Mouse (Mus musculus): ENCODE data around the gene Dicer1. TPM values are rescaled to one million over a fixed set of nuclear protein-coding genes. Genes with fewer than 3 reads are reported as not detected.
A peak's percentile ranks its signal among the peaks of the same experiment; 100 is the strongest.

Dicer1 gene
- total and polyA plus RNA-seq, 3 experiments = 14.6 to 25.9 TPM; not detected in 1

DNA sequence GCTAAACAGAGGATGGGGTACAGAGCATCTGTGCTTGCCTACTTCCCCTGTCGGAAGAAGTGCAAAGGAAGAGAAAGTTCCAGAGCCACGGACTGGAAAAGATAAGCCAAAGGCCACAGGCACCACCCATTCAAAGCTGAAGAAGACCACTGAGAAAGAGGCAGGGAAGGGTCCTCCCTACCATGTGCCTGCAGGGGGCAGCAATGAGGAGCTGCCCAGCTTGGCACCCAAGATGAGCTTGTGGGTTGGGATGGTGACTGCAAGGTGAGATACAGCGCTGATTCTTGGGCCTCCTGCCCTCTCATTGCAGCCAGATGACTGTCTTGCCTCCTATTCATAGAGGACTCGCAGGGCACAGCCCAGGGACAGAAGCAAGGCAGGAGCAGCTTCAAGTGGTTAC, 15.4 kb upstream of the Dicer1 start:
- Histone ChIP-seq H3K9ac (ENCODE audit: control insufficient read depth, low read depth, low read length, poor library complexity, severe bottlenecking) (no peak overlapping the region), H3K27ac (ENCODE audit: control insufficient read depth, low read depth, low read length) (no peak overlapping the region), H3K79me2 (ENCODE audit: control insufficient read depth, insufficient read depth, low read length, poor library complexity) (no peaks in the 10 kb centered on the region), H3K4me3 (ENCODE audit: control insufficient read depth in 1 of 2, insufficient read depth in 1 of 2, low read depth in 2 of 2, low read length in 2 of 2) (no peak overlapping the region), H3K9me3 (replicated peaks; ENCODE audit: insufficient read depth, low read length) (no peaks in the 10 kb centered on the region), H3K4me1 (ENCODE audit: control insufficient read depth in 1 of 2, insufficient read depth in 2 of 2, low read length in 2 of 2) (no peaks in the 10 kb centered on the region), H3K27me3 (ENCODE audit: control insufficient read depth in 1 of 2, insufficient read depth in 2 of 2, low read length in 2 of 2) (no peaks in the 10 kb centered on the region), H3K36me3 (ENCODE audit: control insufficient read depth in 1 of 2, insufficient read depth in 2 of 2, low read length in 2 of 2) (no peaks in the 10 kb centered on the region)
- DNase-seq (ENCODE audit: low read depth, low spot score) = no peak
- TF ChIP-seq RCOR1 (IDR thresholded peaks at IDR 0.05; ENCODE audit: low read depth, low read length) = no peak
- TF ChIP-seq JUND (IDR thresholded peaks at IDR 0.05; ENCODE audit: low read depth, low read length) = no peak
- TF ChIP-seq NRF1 (IDR thresholded peaks at IDR 0.05; ENCODE audit: insufficient read depth, low read depth, low read length, poor library complexity, severe bottlenecking) = no peak
- no peak for TF ChIP-seq EP300 (IDR thresholded peaks at IDR 0.05; ENCODE audit: low read depth in 1 of 2, low read length in 2 of 2)
- TF ChIP-seq MEF2A (IDR thresholded peaks at IDR 0.05; ENCODE audit: extremely low read depth, insufficient replicate concordance, low read depth, low read length, poor library complexity, severe bottlenecking) = no peak
- no peak for TF ChIP-seq POLR2AphosphoS2 (IDR thresholded peaks at IDR 0.05; ENCODE audit: low read length)
- no peak for TF ChIP-seq HCFC1 (IDR thresholded peaks at IDR 0.05; ENCODE audit: low read depth, low read length)
- peak in 2 of 3 experiments; percentile 9 to 32; a peak in 4 of 6 replicates for TF ChIP-seq CTCF (IDR thresholded peaks at IDR 0.05 in 2 of 3, conservative IDR thresholded peaks at IDR 0.05 in 1 of 3; ENCODE audit: control insufficient read depth in 1 of 3, insufficient read depth in 1 of 3, low read depth in 2 of 3, low read length in 3 of 3, poor library complexity in 1 of 3, severe bottlenecking in 1 of 3)
- TF ChIP-seq NELFE (IDR thresholded peaks at IDR 0.05; ENCODE audit: low read depth, low read length) = no peak
- peak; percentile 19; the same call in 1 of the 2 replicates for TF ChIP-seq SMC3 (IDR thresholded peaks at IDR 0.05; ENCODE audit: low read depth, low read length)
- TF ChIP-seq CHD1 (IDR thresholded peaks at IDR 0.05; ENCODE audit: low read depth, low read length) = no peak
- no peak for TF ChIP-seq ELF1 (IDR thresholded peaks at IDR 0.05; ENCODE audit: low read depth, low read length)

DNA sequence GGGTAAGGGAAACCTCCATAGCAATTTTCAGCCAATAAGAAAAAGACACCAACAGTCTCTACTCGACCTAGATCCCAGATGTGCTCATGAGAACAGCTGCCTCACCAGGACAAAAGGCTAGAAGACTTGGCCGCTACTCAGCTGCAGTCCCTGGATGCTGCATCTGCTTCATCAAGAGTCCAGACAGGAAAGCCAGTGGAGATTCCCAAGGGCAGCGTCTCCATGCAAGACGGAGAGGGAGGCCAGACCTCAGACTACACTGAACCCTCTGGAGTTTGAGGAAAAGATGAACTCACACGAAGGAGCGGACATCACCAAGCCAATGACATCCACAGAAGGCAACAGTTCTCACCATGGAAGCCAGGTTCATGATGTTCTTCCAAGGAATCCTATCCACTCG, 14.0 kb upstream of the Dicer1 start:
- Histone ChIP-seq H3K9ac (ENCODE audit: control insufficient read depth, low read depth, low read length, poor library complexity, severe bottlenecking) (no peak overlapping the region), H3K27me3 (ENCODE audit: control insufficient read depth in 1 of 2, insufficient read depth in 2 of 2, low read length in 2 of 2) (no peaks in the 10 kb centered on the region), H3K27ac (ENCODE audit: control insufficient read depth, low read depth, low read length) (no peak overlapping the region), H3K36me3 (ENCODE audit: control insufficient read depth in 1 of 2, insufficient read depth in 2 of 2, low read length in 2 of 2) (no peaks in the 10 kb centered on the region), H3K4me3 (ENCODE audit: control insufficient read depth in 1 of 2, insufficient read depth in 1 of 2, low read depth in 2 of 2, low read length in 2 of 2) (no peak overlapping the region), H3K9me3 (replicated peaks; ENCODE audit: insufficient read depth, low read length) (no peaks in the 10 kb centered on the region), H3K4me1 (ENCODE audit: control insufficient read depth in 1 of 2, insufficient read depth in 2 of 2, low read length in 2 of 2) (no peaks in the 10 kb centered on the region), H3K79me2 (ENCODE audit: control insufficient read depth, insufficient read depth, low read length, poor library complexity) (no peaks in the 10 kb centered on the region)
- TF ChIP-seq E2F4 (IDR thresholded peaks at IDR 0.05; ENCODE audit: borderline replicate concordance, low read depth, low read length) (no peak), MAX (IDR thresholded peaks at IDR 0.05; ENCODE audit: low read length) (no peak), KAT2A (conservative IDR thresholded peaks at IDR 0.05; ENCODE audit: low read depth, low read length) (no peak), MYB (IDR thresholded peaks at IDR 0.05; ENCODE audit: low read depth, low read length) (no peak), CTCF (IDR thresholded peaks at IDR 0.05 in 2 of 3, conservative IDR thresholded peaks at IDR 0.05 in 1 of 3; ENCODE audit: control insufficient read depth in 1 of 3, insufficient read depth in 1 of 3, low read depth in 2 of 3, low read length in 3 of 3, poor library complexity in 1 of 3, severe bottlenecking in 1 of 3) (no peak), ZMIZ1 (IDR thresholded peaks at IDR 0.05; ENCODE audit: low read depth, low read length) (no peak), ZNF384 (IDR thresholded peaks at IDR 0.05; ENCODE audit: low read depth, low read length) (no peak), TCF12 (IDR thresholded peaks at IDR 0.05; ENCODE audit: low read depth, low read length) (no peak), ETS1 (IDR thresholded peaks at IDR 0.05; ENCODE audit: low read depth, low read length) (no peak), JUND (IDR thresholded peaks at IDR 0.05; ENCODE audit: low read depth, low read length) (no peak), GABPA (IDR thresholded peaks at IDR 0.05; ENCODE audit: low read depth, low read length) (no peak), HCFC1 (IDR thresholded peaks at IDR 0.05; ENCODE audit: low read depth, low read length) (no peak), POLR2A (IDR thresholded peaks at IDR 0.05; ENCODE audit: control insufficient read depth in 1 of 2, insufficient read depth in 1 of 2, low read depth in 1 of 2, low read length in 2 of 2, poor library complexity in 1 of 2) (no peak), NRF1 (IDR thresholded peaks at IDR 0.05; ENCODE audit: insufficient read depth, low read depth, low read length, poor library complexity, severe bottlenecking) (no peak), CHD1 (IDR thresholded peaks at IDR 0.05; ENCODE audit: low read depth, low read length) (no peak), RAD21 (IDR thresholded peaks at IDR 0.05; ENCODE audit: low read depth, low read length) (no peak), SIN3A (IDR thresholded peaks at IDR 0.05; ENCODE audit: low read length) (no peak), POLR2AphosphoS2 (IDR thresholded peaks at IDR 0.05; ENCODE audit: low read length) (no peak), MEF2A (IDR thresholded peaks at IDR 0.05; ENCODE audit: extremely low read depth, insufficient replicate concordance, low read depth, low read length, poor library complexity, severe bottlenecking) (no peak), ZC3H11A (IDR thresholded peaks at IDR 0.05; ENCODE audit: low read depth, low read length) (no peak)
- no peak for DNase-seq (ENCODE audit: low read depth, low spot score)

All from MEL (cell line).